15 mouse cellular contexts compared by ENCODE assay signal in genomic region chr1:177081957-177082645, GRCm38 (mm10).
DNase-seq lines count a peak whose midpoint lies in the region; ATAC-seq and TF ChIP-seq lines count a peak whose summit lies in the region.
"Had no signal": no experiment of that assay in that cellular context is flagged by ENCODE, and none has a peak within 500 bp of the region (broad histone marks: within the 10 kb centered on the region; RNA-seq: fewer than 3 reads in every experiment).

No protein-coding gene starts in this region.

- H3K4me1 ChIP-seq in kidney, embryonic 14.5 days (ENCODE audit: control insufficient read depth, insufficient read depth, low read length), result no peaks in the 10 kb centered on the region
- H3K4me1 ChIP-seq in CH12.LX (ENCODE audit: control insufficient read depth in 1 of 2, insufficient read depth in 2 of 2), result no peaks in the 10 kb centered on the region
- peaks cover 0 to 5% of the 10 kb centered on the region in 2 experiments; a peak in 2 of 4 replicates for H3K4me1 ChIP-seq in liver, embryonic 14.5 days (replicated peaks; ENCODE audit: control insufficient read depth in 2 of 2, insufficient read depth in 2 of 2, low read length in 1 of 2)
- H3K4me1 ChIP-seq: hindbrain, embryonic 15.5 days; lung, embryonic 15.5 days had no signal

- no peak overlapping the region for H3K4me2 ChIP-seq in kidney, embryonic 14.5 days (replicated peaks; ENCODE audit: low read depth, low read length)
- peak overlapping the region; percentile 13; the same call in 1 of the 2 replicates for H3K4me2 ChIP-seq in CH12.LX (ENCODE audit: insufficient read depth, low read depth, poor library complexity, severe bottlenecking)
- H3K4me2 ChIP-seq in liver, embryonic 14.5 days (ENCODE audit: low read depth), result no peak overlapping the region
- H3K4me2 ChIP-seq: hindbrain, embryonic 15.5 days; lung, embryonic 15.5 days had no signal

- TF ChIP-seq RAD21 in CH12.LX (IDR thresholded peaks at IDR 0.05; ENCODE audit: low read depth, low read length), result no peak

- TF ChIP-seq CTCF in CH12.LX (conservative IDR thresholded peaks at IDR 0.05 in 1 of 2, IDR thresholded peaks at IDR 0.05 in 1 of 2; ENCODE audit: low read depth in 2 of 2, low read length in 2 of 2), result no peak
- TF ChIP-seq CTCF in liver, embryonic 14.5 days (IDR thresholded peaks at IDR 0.05; ENCODE audit: low read depth), result no peak

- H3K9ac ChIP-seq in kidney, embryonic 14.5 days (ENCODE audit: low read depth, low read length), result no peak overlapping the region
- no peak overlapping the region for H3K9ac ChIP-seq in CH12.LX (ENCODE audit: insufficient read depth, low read depth)
- no peak overlapping the region for H3K9ac ChIP-seq in liver, embryonic 14.5 days (replicated peaks)
- H3K9ac ChIP-seq: hindbrain, embryonic 15.5 days; lung, embryonic 15.5 days had no signal

- 80% methylated on average over 1 of the region's 1 CpGs for WGBS in kidney, embryonic 14.5 days
- 47% methylated on average over 1 of the region's 1 CpGs for WGBS in liver, embryonic 14.5 days (ENCODE audit: insufficient replicate concordance)

- no peaks in the 10 kb centered on the region for H3K27me3 ChIP-seq in kidney, embryonic 14.5 days (ENCODE audit: control insufficient read depth, insufficient read depth, low read length)
- no peaks in the 10 kb centered on the region for H3K27me3 ChIP-seq in CH12.LX (replicated peaks)
- H3K27me3 ChIP-seq in liver, embryonic 14.5 days (ENCODE audit: control insufficient read depth, insufficient read depth, low read length), result no peaks in the 10 kb centered on the region
- H3K27me3 ChIP-seq: hindbrain, embryonic 15.5 days; lung, embryonic 15.5 days; megakaryocyte, embryonic 14.5 days had no signal

- dilution Hi-C loops in CH12.LX (cut with MboI; ENCODE audit: extremely low pct_ligation_motif_present, extremely low pct_unique_long_range_greater_than_20kb, low sequenced_read_pairs), result no loop called here

- H3K27ac ChIP-seq in kidney, embryonic 14.5 days (ENCODE audit: low read depth, low read length), result no peak overlapping the region
- H3K27ac ChIP-seq in CH12.LX (ENCODE audit: insufficient read depth, low read depth), result no peak overlapping the region
- H3K27ac ChIP-seq in liver, embryonic 14.5 days, result no peak overlapping the region
- H3K27ac ChIP-seq: hindbrain, embryonic 15.5 days; limb, embryonic 10.5 days; lung, embryonic 15.5 days had no signal

- H3K79me2 ChIP-seq in CH12.LX (replicated peaks; ENCODE audit: control insufficient read depth, extremely low read depth, insufficient read depth, poor library complexity, severe bottlenecking), result no peaks in the 10 kb centered on the region

- in situ Hi-C loops in CH12.LX (cut with MboI; ENCODE audit: low pct_ligation_motif_present, low pct_unique_long_range_greater_than_20kb, low sequenced_read_pairs), result no loop called here

- DNase-seq in cerebellum, adult 9-10 months, result peak; percentile 41
- DNase-seq in kidney, postnatal 25 days, result no peak
- no peak for DNase-seq in CH12.LX (ENCODE audit: extremely low read depth)
- DNase-seq in liver, embryonic 14.5 days (ENCODE audit: low read depth in 3 of 3, low spot score in 3 of 3), result no peak
- DNase-seq in thymus, postnatal 36 days, result no peak
- no peak for DNase-seq in urinary bladder, postnatal 36 days (ENCODE audit: low spot score in 2 of 2)
- DNase-seq: cerebellum, postnatal 36 days; kidney, postnatal 10 days; right cerebral cortex, adult 18-20 months had no signal

- TF ChIP-seq POLR2A in CH12.LX (IDR thresholded peaks at IDR 0.05; ENCODE audit: low read depth, low read length), result no peak

- H3K36me3 ChIP-seq in kidney, embryonic 14.5 days (ENCODE audit: control insufficient read depth, insufficient read depth, low read length), result no peaks in the 10 kb centered on the region; the same call in 1 of the 2 replicates
- no peaks in the 10 kb centered on the region for H3K36me3 ChIP-seq in CH12.LX (replicated peaks in 1 of 2; ENCODE audit: control insufficient read depth in 1 of 2, insufficient read depth in 1 of 2, low read length in 1 of 2)
- H3K36me3 ChIP-seq in liver, embryonic 14.5 days (replicated peaks; ENCODE audit: control insufficient read depth, insufficient read depth, low read depth), result no peaks in the 10 kb centered on the region
- H3K36me3 ChIP-seq: hindbrain, embryonic 15.5 days; lung, embryonic 15.5 days had no signal

- no peaks in the 10 kb centered on the region for H3K9me3 ChIP-seq in kidney, embryonic 14.5 days (ENCODE audit: control insufficient read depth, low read length)
- H3K9me3 ChIP-seq in CH12.LX (replicated peaks; ENCODE audit: low read length), result no peaks in the 10 kb centered on the region
- no peaks in the 10 kb centered on the region for H3K9me3 ChIP-seq in liver, embryonic 14.5 days (ENCODE audit: control insufficient read depth, low read length)
- H3K9me3 ChIP-seq: hindbrain, embryonic 15.5 days; limb, embryonic 10.5 days; lung, embryonic 15.5 days; megakaryocyte, embryonic 14.5 days had no signal

- ATAC-seq in cerebellum, adult (ENCODE audit: insufficient number of reproducible peaks, low FRiP score, low TSS enrichment), result no peak
- ATAC-seq in kidney, embryonic 14.5 days (ENCODE audit: low FRiP score, low TSS enrichment), result peak; percentile 39; the same call in 1 of the 2 replicates
- ATAC-seq in liver, embryonic 14.5 days (ENCODE audit: insufficient read depth), result peak; percentile 80

- no peak overlapping the region for H3K4me3 ChIP-seq in kidney, embryonic 14.5 days (ENCODE audit: low read length)
- no peak overlapping the region for H3K4me3 ChIP-seq in CH12.LX (replicated peaks in 1 of 3; ENCODE audit: low read depth in 2 of 3, low read length in 2 of 3, poor library complexity in 1 of 3)
- H3K4me3 ChIP-seq in liver, embryonic 14.5 days (ENCODE audit: insufficient read depth in 1 of 2, low read depth in 2 of 2, low read length in 2 of 2), result no peak overlapping the region
- H3K4me3 ChIP-seq: hindbrain, embryonic 15.5 days; limb, embryonic 10.5 days; lung, embryonic 15.5 days; megakaryocyte, embryonic 14.5 days had no signal

- no peak for TF ChIP-seq EP300 in CH12.LX (IDR thresholded peaks at IDR 0.05; ENCODE audit: low read length)
- TF ChIP-seq EP300 in liver, embryonic 14.5 days (IDR thresholded peaks at IDR 0.05; ENCODE audit: low read depth), result no peak

TF ChIP-seq in CH12.LX, 34 proteins besides CTCF, POLR2A, EP300 and RAD21:
- no peak for TF ChIP-seq BHLHE40 (IDR thresholded peaks at IDR 0.05; ENCODE audit: low read depth, low read length)
- TF ChIP-seq IRF4 (IDR thresholded peaks at IDR 0.05; ENCODE audit: low read depth, low read length), result no peak
- TF ChIP-seq JUND (conservative IDR thresholded peaks at IDR 0.05; ENCODE audit: low read depth, low read length), result no peak
- TF ChIP-seq ZKSCAN1 (IDR thresholded peaks at IDR 0.05; ENCODE audit: borderline replicate concordance, low read depth, low read length), result no peak
- TF ChIP-seq MXI1 (IDR thresholded peaks at IDR 0.05; ENCODE audit: low read depth, low read length), result no peak
